Mouse (Mus musculus) ES-Bruce4 (cell line): ENCODE results near the gene Gm4301. TPM values are rescaled to one million over a fixed set of nuclear protein-coding genes. Genes with fewer than 3 reads are reported as not detected.
"Not testable (repeated sequence)": the region's sequence is repeated elsewhere in the genome, so short reads cannot be mapped to it uniquely, and the experiment has no call there.

Experiments used
- H3K27ac ChIP-seq: 2 replicates; pipeline ENCODE4 v1.5.1; 2012; ENCODE audit warnings: low read length, inconsistent platforms; ENCODE audit not compliant: insufficient read depth
- H3K27me3 ChIP-seq: 2 replicates; pipeline ENCODE4 v1.6.1; 2012; ENCODE audit warnings: mild to moderate bottlenecking, low read length, inconsistent platforms; ENCODE audit not compliant: control insufficient read depth, poor library complexity, insufficient read depth, severe bottlenecking
- H3K36me3 ChIP-seq: 2 replicates; pipeline ENCODE4 v1.6.1; 2012; ENCODE audit warnings: inconsistent platforms, mild to moderate bottlenecking, low read length, moderate library complexity; ENCODE audit not compliant: control insufficient read depth, poor library complexity, insufficient read depth, severe bottlenecking
- H3K4me1 ChIP-seq: one replicate; pipeline ENCODE4 v1.8.1; 2011; ENCODE audit warnings: low read length; ENCODE audit not compliant: control insufficient read depth, insufficient read depth
- H3K4me3 ChIP-seq: 2 replicates; pipeline ENCODE4 v1.5.1; 2011; ENCODE audit warnings: low read depth, mild to moderate bottlenecking, low read length
- H3K9ac ChIP-seq: 2 replicates; pipeline ENCODE4 v1.6.1; 2012; ENCODE audit warnings: low read depth, mild to moderate bottlenecking, inconsistent platforms; ENCODE audit not compliant: poor library complexity, severe bottlenecking
- H3K9me3 ChIP-seq: replicated peaks from 2 replicates; pipeline ENCODE4 v1.6.1; 2012; ENCODE audit warnings: mild to moderate bottlenecking, low read length, inconsistent platforms; ENCODE audit not compliant: control insufficient read depth, poor library complexity, insufficient read depth, severe bottlenecking
- CTCF ChIP-seq: IDR thresholded peaks from one replicate; pipeline ENCODE4 v1.8.1; 2011; ENCODE audit warnings: low read depth, low read length
- EP300 ChIP-seq: IDR thresholded peaks from 2 replicates; pipeline ENCODE4 v1.6.1; 2011; ENCODE audit warnings: low read depth, low read length; ENCODE audit not compliant: insufficient read depth
- POLR2A ChIP-seq: IDR thresholded peaks from one replicate; pipeline ENCODE4 v1.8.1; 2011; ENCODE audit warnings: low read length; ENCODE audit not compliant: insufficient read depth
- polyA plus RNA-seq: library from polyadenylated mRNA; stranded (reverse); fragments of >200 nt; gene quantifications from 2 replicates; pipeline ENCODE4 v1.2.4, GENCODE M21; 2011; ENCODE audit warnings: low read depth; ENCODE audit not compliant: missing spikeins, insufficient read depth, insufficient read length

The Gm4301 gene
- not detected in 2 replicates for polyA plus RNA-seq

DNA sequence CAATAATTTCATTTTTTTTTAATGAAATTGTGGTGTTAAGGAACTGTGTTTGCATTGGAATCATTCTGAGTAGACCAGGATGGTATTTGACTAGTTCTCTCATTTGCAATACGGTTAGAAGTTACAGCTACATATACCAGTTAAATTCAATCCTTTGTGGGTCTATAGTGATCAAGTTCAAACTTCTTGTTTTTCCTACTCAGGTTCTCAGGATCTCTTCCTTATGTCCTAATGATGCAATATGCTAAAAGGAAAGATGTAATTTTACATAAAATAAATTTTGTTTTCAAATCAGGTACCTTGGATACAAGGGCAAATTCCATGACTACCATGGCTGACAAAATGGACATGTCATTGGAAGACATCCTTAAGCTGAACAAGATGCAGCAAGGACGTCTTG, at the start of gene Gm4301:
Gm4301 (plus strand) TSS at position 301 of the 400 bp plus-strand sequence.
- not testable (repeated sequence) for H3K27ac ChIP-seq, H3K4me1 ChIP-seq, H3K9me3 ChIP-seq, H3K4me3 ChIP-seq, H3K9ac ChIP-seq, H3K36me3 ChIP-seq, H3K27me3 ChIP-seq

DNA sequence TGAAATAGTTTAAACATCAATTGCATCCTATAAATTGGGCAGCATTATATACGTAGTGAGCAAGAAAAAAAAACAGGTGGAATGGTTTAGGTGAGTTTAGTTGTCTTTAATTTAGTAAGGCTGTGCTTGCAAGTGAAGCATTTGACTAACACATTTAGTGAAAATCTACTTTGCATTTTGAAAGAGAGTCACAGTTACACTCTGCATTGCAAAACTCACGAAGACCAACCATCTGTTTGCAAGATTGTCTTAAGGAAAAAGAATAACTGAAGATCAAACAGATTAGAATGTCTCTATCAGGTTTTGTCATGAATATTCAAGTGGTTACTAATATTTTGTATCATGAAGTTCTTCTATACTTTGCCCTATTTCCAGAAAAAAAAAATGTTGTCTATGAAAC, 39.4 kb upstream of the Gm4301 start:
- H3K4me1 ChIP-seq: no peaks in the 10 kb centered on the region
- H3K27ac ChIP-seq: no peak overlapping the region
- H3K9me3 ChIP-seq: no peaks in the 10 kb centered on the region
- no peak overlapping the region for H3K4me3 ChIP-seq
- no peaks in the 10 kb centered on the region for H3K36me3 ChIP-seq
- no peaks in the 10 kb centered on the region for H3K27me3 ChIP-seq
- TF ChIP-seq EP300 (no peak), POLR2A (no peak), CTCF (no peak)
- H3K9ac ChIP-seq: no peak overlapping the region

DNA sequence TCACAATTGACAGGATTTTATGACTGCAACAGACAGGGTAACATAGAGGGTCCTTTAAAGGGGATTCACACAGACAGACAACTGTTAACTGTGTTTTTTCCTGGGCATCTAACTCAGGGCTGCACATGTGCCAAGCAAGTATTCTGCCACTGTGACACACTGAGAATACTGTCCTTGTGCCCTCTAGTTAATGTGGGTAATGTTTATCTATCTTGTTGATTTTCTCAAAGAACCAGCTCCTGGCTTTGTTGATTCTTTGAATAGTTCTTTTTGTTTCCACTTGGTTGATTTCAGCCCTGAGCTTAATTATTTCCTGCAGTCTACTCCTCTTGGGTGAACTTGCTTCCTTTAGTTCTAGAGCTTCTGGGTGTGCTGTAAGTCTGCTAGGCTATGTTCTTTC, 35.4 kb upstream of the Gm4301 start:
- H3K36me3 ChIP-seq, H3K4me1 ChIP-seq, H3K4me3 ChIP-seq, H3K9me3 ChIP-seq, H3K27me3 ChIP-seq, H3K27ac ChIP-seq, H3K9ac ChIP-seq: not testable (repeated sequence)

GRCm38 (mm10) chr10:100340536-100340935, 5.1 kb downstream of the Gm4301 start, which contains the start of gene Gm4302:
Gene Gm4302, plus strand, starts transcription at chr10:100340836.
- H3K27me3 ChIP-seq, H3K9ac ChIP-seq, H3K4me3 ChIP-seq, H3K27ac ChIP-seq, H3K9me3 ChIP-seq, H3K4me1 ChIP-seq, H3K36me3 ChIP-seq: not testable (repeated sequence)

DNA sequence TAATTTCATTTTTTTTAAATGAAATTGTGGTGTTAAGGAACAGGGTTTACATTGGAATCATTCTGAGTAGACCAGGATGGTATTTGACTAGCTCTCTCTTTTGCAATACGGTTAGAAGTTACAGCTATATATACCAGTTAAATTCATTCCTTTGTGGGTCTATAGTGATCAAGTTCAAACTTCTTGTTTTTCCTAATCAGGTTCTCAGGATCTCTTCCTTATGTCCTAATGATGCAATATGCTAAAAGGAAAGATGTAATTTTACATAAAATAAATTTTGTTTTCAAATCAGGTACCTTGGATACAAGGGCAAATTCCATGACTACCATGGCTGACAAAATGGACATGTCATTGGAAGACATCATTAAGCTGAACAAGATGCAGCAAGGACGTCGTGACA, 10.2 kb downstream of the Gm4301 start, which contains the start of gene Gm4303:
Gm4303 (plus strand) TSS at position 301 of the 400 bp plus-strand sequence.
- not testable (repeated sequence) for H3K9me3 ChIP-seq, H3K27me3 ChIP-seq, H3K4me1 ChIP-seq, H3K4me3 ChIP-seq, H3K36me3 ChIP-seq, H3K27ac ChIP-seq, H3K9ac ChIP-seq

- H3K36me3 ChIP-seq, H3K9me3 ChIP-seq, H3K4me1 ChIP-seq, H3K9ac ChIP-seq, H3K27me3 ChIP-seq, H3K4me3 ChIP-seq, H3K27ac ChIP-seq: not testable (repeated sequence)
These were observed 15.3 kb downstream of the Gm4301 start, which contains the start of gene Gm4305 for GRCm38 (mm10) chr10:100350793-100351192. Gene Gm4305, plus strand, starts transcription at chr10:100351093.

DNA sequence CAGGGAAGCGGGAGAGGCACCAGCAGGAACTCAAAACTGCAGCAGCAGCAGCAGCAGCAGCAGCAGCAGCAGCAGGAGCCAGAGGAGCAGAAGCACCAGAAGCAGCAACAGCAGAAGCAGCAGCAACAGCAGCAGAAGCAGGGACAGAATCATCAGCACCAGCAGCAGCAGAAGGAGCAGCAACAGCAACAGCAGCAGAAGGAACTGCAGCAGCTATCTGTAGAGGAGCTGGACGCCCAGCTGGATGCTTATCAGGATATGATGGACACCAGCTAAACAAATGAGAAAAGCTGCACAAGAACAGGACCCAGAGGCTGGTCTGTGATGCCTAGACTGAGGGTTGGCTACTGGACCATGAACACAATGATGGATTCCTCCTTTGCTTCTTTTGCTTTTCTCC, 21.4 kb downstream of the Gm4301 start:
- H3K4me3 ChIP-seq, H3K4me1 ChIP-seq, H3K36me3 ChIP-seq, H3K9ac ChIP-seq, H3K27ac ChIP-seq, H3K27me3 ChIP-seq, H3K9me3 ChIP-seq: not testable (repeated sequence)

GRCm38 (mm10) chr10:100361038-100361437, 25.6 kb downstream of the Gm4301 start, which contains the start of gene Gm4307:
Gene Gm4307, plus strand, starts transcription at chr10:100361338.
- not testable (repeated sequence) for H3K4me1 ChIP-seq, H3K27me3 ChIP-seq, H3K9ac ChIP-seq, H3K4me3 ChIP-seq, H3K9me3 ChIP-seq, H3K27ac ChIP-seq, H3K36me3 ChIP-seq

DNA sequence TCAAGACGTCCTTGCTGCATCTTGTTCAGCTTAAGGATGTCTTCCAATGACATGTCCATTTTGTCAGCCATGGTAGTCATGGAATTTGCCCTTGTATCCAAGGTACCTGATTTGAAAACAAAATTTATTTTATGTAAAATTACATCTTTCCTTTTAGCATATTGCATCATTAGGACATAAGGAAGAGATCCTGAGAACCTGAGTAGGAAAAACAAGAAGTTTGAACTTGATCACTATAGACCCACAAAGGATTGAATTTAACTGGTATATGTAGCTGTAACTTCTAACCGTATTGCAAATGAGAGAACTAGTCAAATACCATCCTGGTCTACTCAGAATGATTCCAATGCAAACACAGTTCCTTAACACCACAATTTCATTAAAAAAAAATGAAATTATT, 47.0 kb downstream of the Gm4301 start, which contains the start of gene Gm4312:
Gm4312 (minus strand) TSS at position 101 of the 400 bp plus-strand sequence.
- not testable (repeated sequence) for H3K27ac ChIP-seq, H3K9ac ChIP-seq, H3K36me3 ChIP-seq, H3K27me3 ChIP-seq, H3K4me1 ChIP-seq, H3K4me3 ChIP-seq, H3K9me3 ChIP-seq
